Mouse (Mus musculus) myocyte (in vitro differentiated cells): ENCODE data around the gene Slc46a1. TPM values are rescaled to one million over a fixed set of nuclear protein-coding genes. Genes with fewer than 3 reads are reported as not detected.
A peak's percentile ranks its signal among the peaks of the same experiment; 100 is the strongest.

ENCODE experiments used
- H3K27me3 ChIP-seq: one replicate; pipeline ENCODE4 v1.6.1; 2011; ENCODE audit not compliant: control insufficient read depth, insufficient read depth, insufficient read length
- H3K36me3 ChIP-seq: one replicate; pipeline ENCODE4 v1.6.1; 2011; ENCODE audit not compliant: control insufficient read depth, insufficient read depth
- H3K4me2 ChIP-seq: one replicate; pipeline ENCODE4 v1.6.1; 2011; ENCODE audit warnings: low read depth, control low read depth
- H3K4me3 ChIP-seq: one replicate; pipeline ENCODE4 v1.5.1; 2011; ENCODE audit warnings: mild to moderate bottlenecking, control low read depth, moderate library complexity
- H3K79me2 ChIP-seq: one replicate; pipeline ENCODE4 v1.6.1; 2011; ENCODE audit not compliant: control insufficient read depth, insufficient read depth
- H3ac ChIP-seq: one replicate; pipeline ENCODE4 v1.6.1; 2011; ENCODE audit not compliant: control insufficient read depth, insufficient read length
- CEBPB ChIP-seq: IDR thresholded peaks from 2 replicates; pipeline ENCODE4 v1.6.1; 2011; ENCODE audit warnings: mild to moderate bottlenecking, moderate library complexity; ENCODE audit not compliant: poor library complexity, insufficient read depth, severe bottlenecking
- E2F4 ChIP-seq: IDR thresholded peaks from one replicate; pipeline ENCODE4 v1.6.1; 2011; ENCODE audit warnings: mild to moderate bottlenecking, control low read depth, moderate library complexity; ENCODE audit not compliant: insufficient read depth
- MAX ChIP-seq: IDR thresholded peaks from one replicate; pipeline ENCODE4 v1.6.1; 2011; ENCODE audit warnings: low read depth, mild to moderate bottlenecking, control low read depth
- MYOD1 ChIP-seq, 3 experiments: IDR thresholded peaks; one replicate each; pipeline ENCODE4 v1.6.1; 2011; ENCODE audit warnings: control low read depth in 2 of 3, low read depth in 2 of 3, mild to moderate bottlenecking in 2 of 3, moderate library complexity in 1 of 3; ENCODE audit not compliant: insufficient read length in 2 of 3, control insufficient read depth in 1 of 3
- MYOG ChIP-seq, 3 experiments: IDR thresholded peaks; one replicate each; pipeline ENCODE4 v1.6.1; 2011; ENCODE audit warnings: control low read depth in 2 of 3, low read depth in 2 of 3, mild to moderate bottlenecking in 2 of 3; ENCODE audit not compliant: insufficient read length in 2 of 3, control insufficient read depth in 1 of 3, insufficient read depth in 1 of 3
- POLR2A ChIP-seq: IDR thresholded peaks from one replicate; pipeline ENCODE4 v1.6.1; 2011; ENCODE audit warnings: low read depth, mild to moderate bottlenecking, control low read depth, moderate library complexity; ENCODE audit not compliant: insufficient read length
- POLR2AphosphoS2 ChIP-seq: IDR thresholded peaks from one replicate; pipeline ENCODE4 v1.6.1; 2011; ENCODE audit warnings: low read depth, control low read depth; ENCODE audit not compliant: insufficient read length
- REST ChIP-seq: IDR thresholded peaks from one replicate; pipeline ENCODE4 v1.6.1; 2011; ENCODE audit warnings: mild to moderate bottlenecking, control low read depth, moderate library complexity; ENCODE audit not compliant: insufficient read depth, insufficient read length
- SRF ChIP-seq: IDR thresholded peaks from one replicate; pipeline ENCODE4 v1.6.1; 2011; ENCODE audit warnings: low read depth; ENCODE audit not compliant: control insufficient read depth, insufficient read length
- TCF12 ChIP-seq: IDR thresholded peaks from one replicate; pipeline ENCODE4 v1.6.1; 2011; ENCODE audit warnings: mild to moderate bottlenecking, control low read depth; ENCODE audit not compliant: poor library complexity, insufficient read depth, severe bottlenecking
- TCF3 ChIP-seq: IDR thresholded peaks from one replicate; pipeline ENCODE4 v1.6.1; 2011; ENCODE audit warnings: low read depth, control low read depth; ENCODE audit not compliant: insufficient read length
- USF1 ChIP-seq: IDR thresholded peaks from one replicate; pipeline ENCODE4 v1.6.1; 2011; ENCODE audit warnings: low read depth, mild to moderate bottlenecking, control low read depth, moderate library complexity
- polyA plus RNA-seq: library from polyadenylated mRNA; unstranded; fragments of >200 nt; fragmentation: generic; extraction: Trizol; gene quantifications from one replicate; pipeline ENCODE4 v1.2.1, GENCODE M21; 2012; ENCODE audit warnings: missing spikeins

Slc46a1 gene
- polyA plus RNA-seq, 1 experiment = 7.5 TPM

- TF ChIP-seq TCF3 (no peak), MYOG (IDR thresholded peaks at IDR 0.05; ENCODE audit: control insufficient read depth in 1 of 3, insufficient read depth in 1 of 3, insufficient read length in 2 of 3, low read depth in 2 of 3) (peak in 1 of 3 experiments; percentile 4), E2F4 (no peak)
- Histone ChIP-seq H3K27me3 (peaks cover 34% of the 10 kb centered on the region), H3K4me2 (peak overlapping the region; percentile 52), H3ac (no peak overlapping the region), H3K36me3 (no peaks in the 10 kb centered on the region), H3K4me3 (no peak overlapping the region), H3K79me2 (no peaks in the 10 kb centered on the region)
These were observed 25.3 kb downstream of the Slc46a1 start for GRCm38 (mm10) chr11:78490781-78491241.

- Histone ChIP-seq H3K27me3 (peaks cover 25% of the 10 kb centered on the region), H3K4me3 (no peak overlapping the region), H3ac (no peak overlapping the region), H3K4me2 (no peak overlapping the region), H3K79me2 (no peaks in the 10 kb centered on the region), H3K36me3 (no peaks in the 10 kb centered on the region)
- TF ChIP-seq TCF12 = no peak
- no peak for TF ChIP-seq MYOD1 (IDR thresholded peaks at IDR 0.05; ENCODE audit: control insufficient read depth in 1 of 3, insufficient read length in 2 of 3, low read depth in 2 of 3)
- TF ChIP-seq REST = peak; percentile 89
- TF ChIP-seq POLR2AphosphoS2 = no peak
These were observed 30.4 kb downstream of the Slc46a1 start for GRCm38 (mm10) chr11:78495904-78496303.

DNA sequence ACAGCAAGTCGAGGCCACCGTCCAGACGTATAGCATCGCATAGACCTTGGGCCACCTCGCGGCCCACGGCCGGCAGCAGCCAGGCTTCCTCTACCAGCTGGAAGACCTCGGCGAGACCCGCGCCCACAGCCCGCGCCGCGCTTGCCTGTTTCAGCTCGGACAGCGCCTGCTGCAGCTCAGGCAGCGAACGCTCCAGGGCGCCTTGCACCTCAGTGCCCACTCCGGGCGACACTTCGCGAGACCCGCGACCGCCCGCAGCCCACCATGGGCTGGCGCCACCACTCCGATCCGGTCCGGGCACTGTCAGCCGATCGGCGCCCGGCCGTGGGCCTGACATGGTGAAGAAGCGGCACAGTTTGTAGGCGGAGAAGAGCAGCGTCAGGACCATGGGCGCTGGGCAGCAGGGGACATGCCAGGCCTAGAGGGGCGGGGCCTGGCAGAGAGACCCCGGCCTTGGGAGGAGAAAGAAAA lies 31.6 kb downstream of the Slc46a1 start:
- Histone ChIP-seq H3K4me2 (peak overlapping the region; percentile 96), H3K79me2 (no peaks in the 10 kb centered on the region), H3K4me3 (peak overlapping the region; percentile 24), H3K27me3 (peaks cover 32% of the 10 kb centered on the region), H3ac (no peak overlapping the region), H3K36me3 (no peaks in the 10 kb centered on the region)
- TF ChIP-seq SRF (no peak), TCF3 (no peak), CEBPB (no peak), REST (peak; percentile 89)

- Histone ChIP-seq H3ac (no peak within 1 kb of the TSS), H3K36me3 (no peaks in the 10 kb centered on the region), H3K4me3 (peak within 1 kb of the TSS; percentile 24), H3K4me2 (peak within 1 kb of the TSS; percentile 96), H3K79me2 (no peaks in the 10 kb centered on the region), H3K27me3 (peaks cover 34% of the 10 kb centered on the region)
- TF ChIP-seq REST = no peak
- no peak for TF ChIP-seq MYOG (IDR thresholded peaks at IDR 0.05; ENCODE audit: control insufficient read depth in 1 of 3, insufficient read depth in 1 of 3, insufficient read length in 2 of 3, low read depth in 2 of 3)
- no peak for TF ChIP-seq TCF3
- TF ChIP-seq POLR2A = peak; percentile 22
- TF ChIP-seq MAX = no peak
- TF ChIP-seq MYOD1 (IDR thresholded peaks at IDR 0.05; ENCODE audit: control insufficient read depth in 1 of 3, insufficient read length in 2 of 3, low read depth in 2 of 3) = no peak
These were observed 32.3 kb downstream of the Slc46a1 start, which contains the start of gene Sarm1 for GRCm38 (mm10) chr11:78497544-78498522. Sarm1 (minus strand) TSS chr11:78497754.

GRCm38 (mm10) chr11:78499004-78499403 lies 33.5 kb downstream of the Slc46a1 start, which contains the start of gene Vtn:
Vtn (plus strand) TSS chr11:78499091.
- TF ChIP-seq MYOD1 (IDR thresholded peaks at IDR 0.05; ENCODE audit: control insufficient read depth in 1 of 3, insufficient read length in 2 of 3, low read depth in 2 of 3) (no peak), MAX (no peak), USF1 (no peak), POLR2AphosphoS2 (no peak), POLR2A (no peak), CEBPB (no peak), E2F4 (no peak), REST (no peak), TCF12 (no peak)

More at GRCm38 (mm10) chr11:78499004-78499403, 33.5 kb downstream of the Slc46a1 start, which contains the start of gene Vtn:
- peak within 1 kb of the TSS; percentile 96 for H3K4me2 ChIP-seq
- peak within 1 kb of the TSS; percentile 24 for H3K4me3 ChIP-seq
- H3K27me3 ChIP-seq = peaks cover 34% of the 10 kb centered on the region
- no peaks in the 10 kb centered on the region for H3K79me2 ChIP-seq
- no peaks in the 10 kb centered on the region for H3K36me3 ChIP-seq
- H3ac ChIP-seq = no peak within 1 kb of the TSS
